Mouse (Mus musculus): ENCODE measurements around the gene Pramel7. TPM values are rescaled to one million over a fixed set of nuclear protein-coding genes. Genes with fewer than 3 reads are reported as not detected.

Pramel7 gene
- total and polyA plus RNA-seq, 3 experiments = not detected

GRCm38 (mm10) chr2:87516581-87516980 lies 19.7 kb upstream of the Pramel7 start:
- no peaks in the 10 kb centered on the region for H3K4me1 ChIP-seq (ENCODE audit: control insufficient read depth, insufficient read depth, low read length)
- 74% methylated on average over 3 of the region's 3 CpGs for WGBS

GRCm38 (mm10) chr2:87515457-87516060 lies 18.7 kb upstream of the Pramel7 start:
- Histone ChIP-seq H3K4me3 (no peak overlapping the region), H3K27me3 (ENCODE audit: control insufficient read depth, insufficient read depth, low read length) (no peaks in the 10 kb centered on the region), H3K4me1 (ENCODE audit: control insufficient read depth, insufficient read depth, low read length) (no peaks in the 10 kb centered on the region), H3K9ac (ENCODE audit: low read depth, low read length) (no peak overlapping the region), H3K36me3 (ENCODE audit: control insufficient read depth, insufficient read depth, low read length) (no peaks in the 10 kb centered on the region), H3K79me2 (replicated peaks; ENCODE audit: control insufficient read depth, insufficient read depth, low read length) (no peaks in the 10 kb centered on the region), H3K27ac (no peak overlapping the region)
- intact Hi-C loops (cut with DNase I) = no loop called here
- DNase-seq = no peak
- no peak for TF ChIP-seq POLR2A (IDR thresholded peaks at IDR 0.05; ENCODE audit: insufficient read depth, low read depth, low read length)
- no peak for TF ChIP-seq CTCF (IDR thresholded peaks at IDR 0.05)
- no peak for TF ChIP-seq EP300 (IDR thresholded peaks at IDR 0.05; ENCODE audit: insufficient read depth, low read depth, low read length)
- 55% methylated on average over 8 of the region's 8 CpGs for WGBS

More at GRCm38 (mm10) chr2:87516581-87516980, 19.7 kb upstream of the Pramel7 start:
- Histone ChIP-seq H3K79me2 (replicated peaks; ENCODE audit: control insufficient read depth, insufficient read depth, low read length) (no peaks in the 10 kb centered on the region), H3K36me3 (ENCODE audit: control insufficient read depth, insufficient read depth, low read length) (no peaks in the 10 kb centered on the region), H3K4me3 (no peak overlapping the region), H3K27ac (no peak overlapping the region), H3K27me3 (ENCODE audit: control insufficient read depth, insufficient read depth, low read length) (no peaks in the 10 kb centered on the region), H3K9ac (ENCODE audit: low read depth, low read length) (no peak overlapping the region)
- no peak for DNase-seq
- intact Hi-C loops (cut with DNase I) = no loop called here
- TF ChIP-seq EP300 (IDR thresholded peaks at IDR 0.05; ENCODE audit: insufficient read depth, low read depth, low read length) (no peak), CTCF (IDR thresholded peaks at IDR 0.05) (no peak), POLR2A (IDR thresholded peaks at IDR 0.05; ENCODE audit: insufficient read depth, low read depth, low read length) (no peak)

- Histone ChIP-seq H3K79me2 (replicated peaks; ENCODE audit: control insufficient read depth, insufficient read depth, low read length) (no peaks in the 10 kb centered on the region), H3K36me3 (ENCODE audit: control insufficient read depth, insufficient read depth, low read length) (no peaks in the 10 kb centered on the region), H3K9ac (ENCODE audit: low read depth, low read length) (no peak overlapping the region), H3K27me3 (ENCODE audit: control insufficient read depth, insufficient read depth, low read length) (no peaks in the 10 kb centered on the region), H3K4me3 (no peak overlapping the region), H3K27ac (no peak overlapping the region), H3K4me1 (ENCODE audit: control insufficient read depth, insufficient read depth, low read length) (no peaks in the 10 kb centered on the region)
- TF ChIP-seq EP300 (IDR thresholded peaks at IDR 0.05; ENCODE audit: insufficient read depth, low read depth, low read length) (no peak), CTCF (IDR thresholded peaks at IDR 0.05) (no peak), POLR2A (IDR thresholded peaks at IDR 0.05; ENCODE audit: insufficient read depth, low read depth, low read length) (no peak)
- DNase-seq = no peak
- WGBS = 85% methylated on average over 2 of the region's 2 CpGs
- intact Hi-C loops (cut with DNase I) = no loop called here
Observed at GRCm38 (mm10) chr2:87515046-87515445, 18.2 kb upstream of the Pramel7 start.

- Histone ChIP-seq H3K4me1 (ENCODE audit: control insufficient read depth, insufficient read depth, low read length) (no peaks in the 10 kb centered on the region), H3K4me3 (no peak within 1 kb of the TSS), H3K79me2 (replicated peaks; ENCODE audit: control insufficient read depth, insufficient read depth, low read length) (no peaks in the 10 kb centered on the region), H3K27ac (no peak within 1 kb of the TSS), H3K9ac (ENCODE audit: low read depth, low read length) (no peak within 1 kb of the TSS), H3K36me3 (ENCODE audit: control insufficient read depth, insufficient read depth, low read length) (no peaks in the 10 kb centered on the region), H3K27me3 (ENCODE audit: control insufficient read depth, insufficient read depth, low read length) (no peaks in the 10 kb centered on the region)
- TF ChIP-seq EP300 (IDR thresholded peaks at IDR 0.05; ENCODE audit: insufficient read depth, low read depth, low read length) = no peak
- no peak for TF ChIP-seq CTCF (IDR thresholded peaks at IDR 0.05)
- TF ChIP-seq POLR2A (IDR thresholded peaks at IDR 0.05; ENCODE audit: insufficient read depth, low read depth, low read length) = no peak
- DNase-seq = no peak
- intact Hi-C loops (cut with DNase I) = no loop called here
- 73% methylated on average over 6 of the region's 6 CpGs for WGBS
Observed at GRCm38 (mm10) chr2:87506265-87506664, 9.4 kb upstream of the Pramel7 start, which contains the start of gene Pramel6. Gene Pramel6, plus strand, starts transcription at chr2:87506565.

GRCm38 (mm10) chr2:87482276-87482675 lies 14.6 kb downstream of the Pramel7 start:
- WGBS = 74% methylated on average over 2 of the region's 2 CpGs
- TF ChIP-seq POLR2A (IDR thresholded peaks at IDR 0.05; ENCODE audit: insufficient read depth, low read depth, low read length) = no peak
- H3K4me3 ChIP-seq = no peak overlapping the region
- H3K36me3 ChIP-seq (ENCODE audit: control insufficient read depth, insufficient read depth, low read length) = no peaks in the 10 kb centered on the region
- no peak overlapping the region for H3K27ac ChIP-seq
- intact Hi-C loops (cut with DNase I) = no loop called here
- no peak overlapping the region for H3K9ac ChIP-seq (ENCODE audit: low read depth, low read length)
- no peaks in the 10 kb centered on the region for H3K27me3 ChIP-seq (ENCODE audit: control insufficient read depth, insufficient read depth, low read length)
- DNase-seq = no peak
- no peaks in the 10 kb centered on the region for H3K4me1 ChIP-seq (ENCODE audit: control insufficient read depth, insufficient read depth, low read length)
- H3K79me2 ChIP-seq (replicated peaks; ENCODE audit: control insufficient read depth, insufficient read depth, low read length) = no peaks in the 10 kb centered on the region

- no peak overlapping the region for H3K4me3 ChIP-seq
- intact Hi-C loops (cut with DNase I) = no loop called here
- H3K27me3 ChIP-seq (ENCODE audit: control insufficient read depth, insufficient read depth, low read length) = no peaks in the 10 kb centered on the region
- H3K27ac ChIP-seq = no peak overlapping the region
- no peaks in the 10 kb centered on the region for H3K79me2 ChIP-seq (replicated peaks; ENCODE audit: control insufficient read depth, insufficient read depth, low read length)
- DNase-seq = no peak
- WGBS = 62% methylated on average over 4 of the region's 4 CpGs
- TF ChIP-seq EP300 (IDR thresholded peaks at IDR 0.05; ENCODE audit: insufficient read depth, low read depth, low read length) = no peak
- H3K9ac ChIP-seq (ENCODE audit: low read depth, low read length) = no peak overlapping the region
- H3K36me3 ChIP-seq (ENCODE audit: control insufficient read depth, insufficient read depth, low read length) = no peaks in the 10 kb centered on the region
- H3K4me1 ChIP-seq (ENCODE audit: control insufficient read depth, insufficient read depth, low read length) = no peaks in the 10 kb centered on the region
Observed at GRCm38 (mm10) chr2:87481158-87481557, 15.7 kb downstream of the Pramel7 start.

Measured in heart, adult 2 months (tissue).